14 mouse cellular contexts compared by ENCODE assay signal in genomic region chr9:96954063-96954809, GRCm38 (mm10).
DNase-seq lines count a peak whose midpoint lies in the region; ATAC-seq lines count a peak whose summit lies in the region.
"Had no signal": no experiment of that assay in that cellular context is flagged by ENCODE, and none has a peak within 500 bp of the region (broad histone marks: within the 10 kb centered on the region; RNA-seq: fewer than 3 reads in every experiment).

No protein-coding gene starts in this region.

- no peaks in the 10 kb centered on the region for H3K27me3 ChIP-seq in heart, embryonic 10.5 days (ENCODE audit: insufficient read depth, poor library complexity, severe bottlenecking)
- no peaks in the 10 kb centered on the region for H3K27me3 ChIP-seq in hindbrain, embryonic 13.5 days
- no peaks in the 10 kb centered on the region for H3K27me3 ChIP-seq in hindbrain, embryonic 11.5 days (ENCODE audit: control insufficient read depth, insufficient read depth, low read length)

- H3K27ac ChIP-seq in heart, embryonic 10.5 days: peak overlapping the region; percentile 86
- H3K27ac ChIP-seq in hindbrain, embryonic 13.5 days: peak overlapping the region; percentile 35; the same call in 1 of the 2 replicates
- no peak overlapping the region for H3K27ac ChIP-seq in hindbrain, embryonic 11.5 days (ENCODE audit: low read depth, low read length)
- peak overlapping the region; percentile 74; the same call in 1 of the 2 replicates for H3K27ac ChIP-seq in macrophage
- H3K27ac ChIP-seq: hindbrain, postnatal 0 days; left cerebral cortex, adult 2 months had no signal

- H3K4me2 ChIP-seq in hindbrain, embryonic 13.5 days: no peak overlapping the region
- no peak overlapping the region for H3K4me2 ChIP-seq in hindbrain, embryonic 11.5 days (replicated peaks; ENCODE audit: low read depth, low read length)

- H3K79me2 ChIP-seq in macrophage (ENCODE audit: inconsistent target): no peaks in the 10 kb centered on the region

- no peak overlapping the region for H3K9ac ChIP-seq in hindbrain, embryonic 13.5 days
- H3K9ac ChIP-seq in hindbrain, embryonic 11.5 days (ENCODE audit: low read depth, low read length): no peak overlapping the region

- no peak for ATAC-seq in hindbrain, embryonic 13.5 days (ENCODE audit: low FRiP score)
- ATAC-seq in hindbrain, embryonic 11.5 days (ENCODE audit: low FRiP score): no peak
- ATAC-seq: hindbrain, postnatal 0 days had no signal

- no peaks in the 10 kb centered on the region for H3K36me3 ChIP-seq in heart, embryonic 10.5 days
- H3K36me3 ChIP-seq in hindbrain, embryonic 13.5 days: no peaks in the 10 kb centered on the region; the same call in 1 of the 2 replicates
- H3K36me3 ChIP-seq in hindbrain, embryonic 11.5 days (ENCODE audit: control insufficient read depth, insufficient read depth, low read length): no peaks in the 10 kb centered on the region
- no peaks in the 10 kb centered on the region for H3K36me3 ChIP-seq in macrophage (ENCODE audit: inconsistent target)

- peaks cover 94% of the 10 kb centered on the region for H3K4me1 ChIP-seq in heart, embryonic 10.5 days
- peaks cover 81% of the 10 kb centered on the region for H3K4me1 ChIP-seq in hindbrain, embryonic 13.5 days (replicated peaks)
- H3K4me1 ChIP-seq in hindbrain, embryonic 11.5 days (replicated peaks; ENCODE audit: control insufficient read depth, insufficient read depth, low read length): peaks cover 7% of the 10 kb centered on the region

- WGBS in heart, embryonic 10.5 days: 78% methylated on average over 15 of the region's 15 CpGs
- 79% methylated on average over 15 of the region's 15 CpGs for WGBS in hindbrain, embryonic 13.5 days
- WGBS in hindbrain, embryonic 11.5 days: 88% methylated on average over 15 of the region's 15 CpGs
- 86% methylated on average over 15 of the region's 15 CpGs for WGBS in macrophage (ENCODE audit: missing documents)

- no peak for DNase-seq in heart, embryonic 10.5 days (ENCODE audit: low spot score)
- no peak for DNase-seq in heart, adult 8-10 months (ENCODE audit: low spot score)
- no peak for DNase-seq in hindbrain, embryonic 11.5 days (ENCODE audit: low spot score)
- peak; percentile 48 for DNase-seq in right cerebral cortex, postnatal 10 days (ENCODE audit: low spot score in 2 of 2)
- no peak for DNase-seq in right cerebral cortex, postnatal 36 days (ENCODE audit: low spot score in 2 of 2)
- no peak for DNase-seq in embryo, embryonic 9.5 days (ENCODE audit: extremely low spot score)
- DNase-seq: cerebellum, adult 11-12 months; gastrocnemius, postnatal 25 days; lung, postnatal 14 days had no signal

- no peak overlapping the region for H3K4me3 ChIP-seq in heart, embryonic 10.5 days
- H3K4me3 ChIP-seq in hindbrain, embryonic 13.5 days: no peak overlapping the region
- H3K4me3 ChIP-seq in hindbrain, embryonic 11.5 days (ENCODE audit: low read depth, low read length): no peak overlapping the region
- H3K4me3 ChIP-seq in macrophage (ENCODE audit: inconsistent target): no peak overlapping the region
- H3K4me3 ChIP-seq: forebrain, embryonic 10.5 days; left cerebral cortex, adult 2 months had no signal

- H3K9me3 ChIP-seq in heart, embryonic 10.5 days: no peaks in the 10 kb centered on the region
- no peaks in the 10 kb centered on the region for H3K9me3 ChIP-seq in hindbrain, embryonic 13.5 days
- H3K9me3 ChIP-seq in hindbrain, embryonic 11.5 days (ENCODE audit: control insufficient read depth, low read length): no peaks in the 10 kb centered on the region
- H3K9me3 ChIP-seq: forebrain, embryonic 10.5 days had no signal

Comparison
In these comparisons a context has a peak if more than half of its experiments do, and no peak if none do; other contexts are left out.
1. DNase-seq: peak in right cerebral cortex, postnatal 10 days (2 of 2); none in heart, embryonic 10.5 days (single experiment), heart, adult 8-10 months (single experiment), hindbrain, embryonic 11.5 days (single experiment), right cerebral cortex, postnatal 36 days (0 of 2) and embryo, embryonic 9.5 days (single experiment).